Mouse (Mus musculus): Measurements from ENCODE around the gene Itprid2. TPM values are rescaled to one million over a fixed set of nuclear protein-coding genes. Genes with fewer than 3 reads are reported as not detected.

Gene Itprid2
- polyA plus RNA-seq, 1 experiment from 2014 or later, result 4.9 TPM

Other genes with a start within 250 kb of the Itprid2 start
- 44.3 and 46.8 TPM in 2 replicates for gene Neurod1, start 178.6 kb upstream of the Itprid2 start, polyA plus RNA-seq (2016; fragmentation: Nextera tagmentation; extraction: Ambion mirVana)
- gene Cerkl, start 178.6 kb upstream of the Itprid2 start, polyA plus RNA-seq (2016; fragmentation: Nextera tagmentation; extraction: Ambion mirVana), result 1.5 and 2.4 TPM in 2 replicates
- gene Ppp1r1c, start 72.4 kb downstream of the Itprid2 start, polyA plus RNA-seq (2016; fragmentation: Nextera tagmentation; extraction: Ambion mirVana), result 0.45 TPM in 1 of 2 replicates, not detected in the other

Measured in forebrain, embryonic 12.5 days (tissue).